Mouse (Mus musculus) forebrain, embryonic 15.5 days (tissue): Measurements from ENCODE around the gene Mast3. TPM values are rescaled to one million over a fixed set of nuclear protein-coding genes. Genes with fewer than 3 reads are reported as not detected.

ENCODE experiments used
- ATAC-seq: fragments of 200-750 bp; cut with Nextera tagmentation; replicated peaks from 2 replicates; pipeline ENCODE4 v1.8.0; 2017; ENCODE audit warnings: mild to moderate bottlenecking, moderate TSS enrichment, moderate library complexity
- H3K27ac ChIP-seq: fragments of 300-500 bp; sonication (generic); replicated peaks from 2 replicates; pipeline ENCODE4 v1.5.1; 2015; ENCODE audit warnings: mild to moderate bottlenecking, inconsistent platforms
- H3K27me3 ChIP-seq: fragments of 300-500 bp; sonication (generic); 2 replicates; pipeline ENCODE4 v1.6.1; 2015; ENCODE audit warnings: inconsistent platforms
- H3K36me3 ChIP-seq: fragments of 300-500 bp; sonication (generic); 2 replicates; pipeline ENCODE4 v1.6.1; 2015; ENCODE audit warnings: mild to moderate bottlenecking, inconsistent platforms
- H3K4me1 ChIP-seq: fragments of 300-500 bp; sonication (generic); 2 replicates; pipeline ENCODE4 v1.6.1; 2015; ENCODE audit warnings: inconsistent platforms
- H3K4me2 ChIP-seq: fragments of 300-500 bp; sonication (generic); replicated peaks from 2 replicates; pipeline ENCODE4 v1.6.1; 2015; ENCODE audit warnings: mild to moderate bottlenecking, inconsistent platforms
- H3K4me3 ChIP-seq: fragments of 300-500 bp; sonication (generic); 2 replicates; pipeline ENCODE4 v1.5.1; 2015; ENCODE audit warnings: mild to moderate bottlenecking, inconsistent platforms
- H3K9ac ChIP-seq: fragments of 300-500 bp; sonication (generic); replicated peaks from 2 replicates; pipeline ENCODE4 v1.6.1; 2015; ENCODE audit warnings: mild to moderate bottlenecking, inconsistent platforms
- H3K9me3 ChIP-seq: fragments of 300-500 bp; sonication (generic); 2 replicates; pipeline ENCODE4 v1.6.1; 2016; ENCODE audit warnings: inconsistent platforms
- WGBS: fragments of 180-500 bp; shearing (Covaris S2); methylation state at CpG from one replicate; pipeline ENCODE4 v1.1.7; 2015; ENCODE audit warnings: mixed read lengths; 5-methylcytosine and 5-hydroxymethylcytosine counted together
- polyA plus RNA-seq: library from polyadenylated mRNA; unstranded; fragments of >200 nt; fragmentation: Nextera tagmentation; extraction: Ambion mirVana; gene quantifications from 2 replicates; pipeline ENCODE4 v1.2.1, GENCODE M21; 2015

Gene Mast3
- polyA plus RNA-seq, 1 experiment from 2014 or later, result 24.6 TPM

GRCm38 (mm10) chr8:70786291-70787050, 18.4 kb downstream of the Mast3 start:
- WGBS, result 87% methylated on average over 25 of the region's 25 CpGs
- peaks cover 61% of the 10 kb centered on the region for H3K36me3 ChIP-seq
- no peak for ATAC-seq

GRCm38 (mm10) chr8:70780093-70780492, 24.8 kb downstream of the Mast3 start:
- Histone ChIP-seq H3K27ac (no peak overlapping the region), H3K36me3 (peaks cover 55% of the 10 kb centered on the region), H3K9ac (no peak overlapping the region), H3K4me3 (no peak overlapping the region), H3K9me3 (no peaks in the 10 kb centered on the region), H3K27me3 (no peaks in the 10 kb centered on the region), H3K4me1 (peaks cover 21% of the 10 kb centered on the region), H3K4me2 (no peak overlapping the region)
- no peak for ATAC-seq
- 77% methylated on average over 11 of the region's 11 CpGs for WGBS

More at GRCm38 (mm10) chr8:70786291-70787050, 18.4 kb downstream of the Mast3 start:
- Histone ChIP-seq H3K4me1 (peaks cover 11% of the 10 kb centered on the region), H3K4me2 (no peak overlapping the region), H3K4me3 (no peak overlapping the region), H3K9me3 (no peaks in the 10 kb centered on the region), H3K9ac (no peak overlapping the region), H3K27ac (no peak overlapping the region), H3K27me3 (no peaks in the 10 kb centered on the region)

- under 1% methylated on average over 94 of the region's 94 CpGs for WGBS
These were observed 28.1 kb downstream of the Mast3 start, which contains the start of gene Pik3r2 for GRCm38 (mm10) chr8:70776496-70777444. TSS of gene Pik3r2 (minus strand) at chr8:70776713.

GRCm38 (mm10) chr8:70775851-70776495, 28.9 kb downstream of the Mast3 start:
- Histone ChIP-seq H3K9ac (peak overlapping the region; percentile 99), H3K4me2 (peak overlapping the region; percentile 80), H3K9me3 (no peaks in the 10 kb centered on the region), H3K27me3 (no peaks in the 10 kb centered on the region), H3K27ac (peak overlapping the region; percentile 99), H3K4me1 (peaks cover 46% of the 10 kb centered on the region), H3K4me3 (peak overlapping the region; percentile 99), H3K36me3 (peaks cover 49% of the 10 kb centered on the region)
- WGBS, result 1% methylated on average over 34 of the region's 34 CpGs
- peak; percentile 36 for ATAC-seq

More at GRCm38 (mm10) chr8:70776496-70777444, 28.1 kb downstream of the Mast3 start, which contains the start of gene Pik3r2:
- Histone ChIP-seq H3K4me2 (peak within 1 kb of the TSS; percentile 80), H3K9ac (peak within 1 kb of the TSS; percentile 99), H3K27ac (peak within 1 kb of the TSS; percentile 99), H3K27me3 (no peaks in the 10 kb centered on the region), H3K4me1 (peaks cover 46% of the 10 kb centered on the region), H3K36me3 (peaks cover 47% of the 10 kb centered on the region), H3K4me3 (peak within 1 kb of the TSS; percentile 99), H3K9me3 (no peaks in the 10 kb centered on the region)
- ATAC-seq, result peak; percentile 94

- peak overlapping the region; percentile 69; the same call in 1 of the 2 replicates for H3K27ac ChIP-seq
- peaks cover 49% of the 10 kb centered on the region for H3K36me3 ChIP-seq
- peak overlapping the region; percentile 99 for H3K4me3 ChIP-seq
- 86% methylated on average over 5 of the region's 5 CpGs for WGBS
- peaks cover 46% of the 10 kb centered on the region for H3K4me1 ChIP-seq
- peak overlapping the region; percentile 80 for H3K4me2 ChIP-seq
- H3K27me3 ChIP-seq, result no peaks in the 10 kb centered on the region
- peak overlapping the region; percentile 99 for H3K9ac ChIP-seq
- H3K9me3 ChIP-seq, result no peaks in the 10 kb centered on the region
- ATAC-seq, result no peak
These were observed 29.6 kb downstream of the Mast3 start for GRCm38 (mm10) chr8:70775227-70775626.

GRCm38 (mm10) chr8:70774740-70775139, 30.1 kb downstream of the Mast3 start:
- Histone ChIP-seq H3K4me2 (peak overlapping the region; percentile 80; the same call in 1 of the 2 replicates), H3K27ac (peak overlapping the region; percentile 69), H3K9me3 (no peaks in the 10 kb centered on the region), H3K36me3 (peaks cover 49% of the 10 kb centered on the region), H3K4me1 (peaks cover 46% of the 10 kb centered on the region), H3K4me3 (peak overlapping the region; percentile 99; the same call in 1 of the 2 replicates), H3K27me3 (no peaks in the 10 kb centered on the region), H3K9ac (peak overlapping the region; percentile 31)
- no peak for ATAC-seq
- 93% methylated on average over 18 of the region's 18 CpGs for WGBS

- Histone ChIP-seq H3K27ac (peak overlapping the region; percentile 69), H3K4me3 (0 out of 2 replicates have a peak overlapping the region, but pooled peaks have one; percentile 13), H3K4me1 (peaks cover 46% of the 10 kb centered on the region), H3K4me2 (peak overlapping the region; percentile 14; the same call in 1 of the 2 replicates), H3K9ac (0 out of 2 replicates have a peak overlapping the region, but pooled peaks have one; percentile 2), H3K36me3 (peaks cover 48% of the 10 kb centered on the region), H3K27me3 (no peaks in the 10 kb centered on the region), H3K9me3 (no peaks in the 10 kb centered on the region)
- WGBS, result 45% methylated on average over 9 of the region's 9 CpGs
- no peak for ATAC-seq
These were observed 31.0 kb downstream of the Mast3 start for GRCm38 (mm10) chr8:70773833-70774232.

- H3K36me3 ChIP-seq, result peaks cover 49% of the 10 kb centered on the region
- peaks cover 43% of the 10 kb centered on the region for H3K4me1 ChIP-seq
- peak overlapping the region; percentile 14; the same call in 1 of the 2 replicates for H3K4me2 ChIP-seq
- WGBS, result 54% methylated on average over 5 of the region's 5 CpGs
- H3K9me3 ChIP-seq, result no peaks in the 10 kb centered on the region
- H3K9ac ChIP-seq, result 0 out of 2 replicates have a peak overlapping the region, but pooled peaks have one; percentile 2
- no peak for ATAC-seq
- H3K27me3 ChIP-seq, result no peaks in the 10 kb centered on the region
- H3K27ac ChIP-seq, result peak overlapping the region; percentile 69
- H3K4me3 ChIP-seq, result 0 out of 2 replicates have a peak overlapping the region, but pooled peaks have one; percentile 13
These were observed 31.4 kb downstream of the Mast3 start for GRCm38 (mm10) chr8:70773410-70773809.

GRCm38 (mm10) chr8:70772890-70773289, 32.0 kb downstream of the Mast3 start:
- Histone ChIP-seq H3K27me3 (no peaks in the 10 kb centered on the region), H3K36me3 (peaks cover 53% of the 10 kb centered on the region), H3K9ac (no peak overlapping the region), H3K9me3 (no peaks in the 10 kb centered on the region), H3K27ac (peak overlapping the region; percentile 69), H3K4me3 (no peak overlapping the region), H3K4me1 (peaks cover 38% of the 10 kb centered on the region), H3K4me2 (no peak overlapping the region)
- 89% methylated on average over 9 of the region's 9 CpGs for WGBS
- ATAC-seq, result no peak

- no peaks in the 10 kb centered on the region for H3K27me3 ChIP-seq
- H3K4me2 ChIP-seq, result no peak overlapping the region
- no peaks in the 10 kb centered on the region for H3K9me3 ChIP-seq
- no peak overlapping the region for H3K27ac ChIP-seq
- H3K4me3 ChIP-seq, result no peak overlapping the region
- WGBS, result 95% methylated on average over 13 of the region's 13 CpGs
- peaks cover 33% of the 10 kb centered on the region for H3K4me1 ChIP-seq
- H3K36me3 ChIP-seq, result peaks cover 55% of the 10 kb centered on the region
- H3K9ac ChIP-seq, result no peak overlapping the region
- no peak for ATAC-seq
These were observed 32.8 kb downstream of the Mast3 start for GRCm38 (mm10) chr8:70772075-70772474.

- H3K4me3 ChIP-seq, result no peak overlapping the region
- H3K9ac ChIP-seq, result no peak overlapping the region
- H3K27ac ChIP-seq, result no peak overlapping the region
- H3K27me3 ChIP-seq, result 0 out of 2 replicates have a peak, but pooled peaks cover 3% of the 10 kb centered on the region
- no peaks in the 10 kb centered on the region for H3K9me3 ChIP-seq
- no peak for ATAC-seq
- WGBS, result 89% methylated on average over 7 of the region's 7 CpGs
- no peak overlapping the region for H3K4me2 ChIP-seq
- H3K4me1 ChIP-seq, result peaks cover 40% of the 10 kb centered on the region
- peaks cover 55% of the 10 kb centered on the region for H3K36me3 ChIP-seq
These were observed 33.6 kb downstream of the Mast3 start for GRCm38 (mm10) chr8:70771217-70771616.
